Mouse (Mus musculus) megakaryocyte, embryonic 14.5 days (primary cell): Measurements from ENCODE around the gene Itgb7. TPM values are rescaled to one million over a fixed set of nuclear protein-coding genes. Genes with fewer than 3 reads are reported as not detected.

Experiments
- H3K27me3 ChIP-seq: replicated peaks from 2 replicates; pipeline ENCODE3; 2012; ENCODE audit warnings: inconsistent platforms
- H3K36me3 ChIP-seq: replicated peaks from 2 replicates; pipeline ENCODE3; 2012; ENCODE audit warnings: low read length, inconsistent platforms, mixed read lengths
- H3K4me1 ChIP-seq: 2 replicates; pipeline ENCODE4 v1.6.1; 2012; ENCODE audit warnings: inconsistent platforms
- H3K4me3 ChIP-seq: replicated peaks from 2 replicates; pipeline ENCODE3; 2012; ENCODE audit warnings: moderate library complexity, mild to moderate bottlenecking, inconsistent platforms
- H3K9me3 ChIP-seq: 2 replicates; pipeline ENCODE4 v1.6.1; 2012; ENCODE audit warnings: inconsistent platforms
- FLI1 ChIP-seq: IDR thresholded peaks from 2 replicates; pipeline ENCODE4 v1.6.1; 2012; ENCODE audit warnings: low read length, inconsistent platforms, mixed read lengths
- GATA1 ChIP-seq: IDR thresholded peaks from 3 replicates; pipeline ENCODE4 v1.6.1; 2012; ENCODE audit warnings: mixed read lengths, low read length, inconsistent platforms, borderline replicate concordance
- polyA plus RNA-seq: library from polyadenylated mRNA; stranded (reverse); fragments of >175 nt; gene quantifications from 2 replicates; pipeline ENCODE4 v1.2.3, GENCODE M21; 2012; ENCODE audit warnings: low replicate concordance; ENCODE audit not compliant: insufficient read depth

Gene Itgb7
- polyA plus RNA-seq, 1 experiment = 19.9 TPM

DNA sequence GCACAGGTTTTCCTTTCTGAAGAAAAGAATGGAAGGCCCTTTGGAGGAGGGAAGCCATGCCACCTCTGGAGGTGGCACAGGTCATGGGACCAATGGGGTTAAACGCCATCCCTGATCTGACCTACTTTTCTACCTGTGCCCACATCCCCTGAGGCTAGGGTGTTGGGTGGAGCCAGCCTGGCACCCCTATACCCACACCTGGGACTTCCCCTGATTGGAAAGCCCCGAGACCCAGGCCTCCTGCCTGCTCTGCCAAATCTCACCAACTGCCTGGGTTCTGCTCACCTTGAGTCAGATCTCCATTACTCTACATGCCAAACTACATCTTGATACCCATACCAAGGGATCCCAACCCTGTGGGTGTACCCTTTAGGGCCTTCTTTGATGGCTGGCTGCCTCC is 31.3 kb upstream of the Itgb7 start:
- H3K27me3 ChIP-seq = peaks cover 55% of the 10 kb centered on the region
- no peaks in the 10 kb centered on the region for H3K36me3 ChIP-seq
- H3K9me3 ChIP-seq = no peaks in the 10 kb centered on the region
- H3K4me1 ChIP-seq = peaks cover 28% of the 10 kb centered on the region
- H3K4me3 ChIP-seq = no peak overlapping the region
- TF ChIP-seq FLI1 = no peak
- TF ChIP-seq GATA1 = no peak

GRCm38 (mm10) chr15:102262582-102262981 is 30.8 kb upstream of the Itgb7 start:
- TF ChIP-seq GATA1 (no peak), FLI1 (no peak)
- H3K27me3 ChIP-seq = peaks cover 60% of the 10 kb centered on the region

DNA sequence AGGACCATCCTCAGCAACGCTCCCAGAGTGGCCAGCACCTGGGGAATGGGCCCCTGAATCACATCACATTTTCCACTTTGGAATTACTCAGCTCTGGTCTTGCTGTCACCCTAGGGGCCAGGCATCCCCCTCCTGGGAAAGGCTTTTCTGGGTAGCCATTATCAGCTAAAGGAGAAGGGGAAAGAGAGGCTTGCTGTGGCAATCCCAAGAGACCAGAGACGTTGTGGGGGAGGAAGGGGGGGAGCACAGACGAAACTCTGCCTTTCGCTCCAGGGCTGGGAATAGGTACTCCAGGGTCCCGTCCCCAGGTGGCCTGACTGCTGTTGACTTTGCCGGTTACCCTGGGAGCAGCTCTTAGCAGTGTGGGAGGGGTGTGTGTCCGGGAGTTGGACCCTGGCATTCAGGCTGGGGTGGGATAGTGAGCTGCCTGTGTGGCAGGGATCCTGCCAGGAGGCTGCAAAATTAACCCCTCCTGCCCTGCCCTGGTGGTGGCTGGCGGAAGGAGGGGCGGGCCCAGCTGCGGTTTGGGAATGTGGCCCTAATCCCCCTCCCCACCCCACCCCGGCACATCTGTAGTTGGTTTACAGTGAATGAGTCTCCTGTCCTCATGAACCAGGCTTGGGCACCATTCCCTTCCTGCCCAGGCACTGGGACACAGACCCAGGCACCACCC is 27.0 kb upstream of the Itgb7 start:
- Histone ChIP-seq H3K9me3 (no peaks in the 10 kb centered on the region), H3K4me3 (no peak overlapping the region), H3K27me3 (peaks cover 85% of the 10 kb centered on the region), H3K36me3 (no peaks in the 10 kb centered on the region), H3K4me1 (peaks cover 49% of the 10 kb centered on the region)
- TF ChIP-seq FLI1 (no peak), GATA1 (no peak)

More at GRCm38 (mm10) chr15:102262582-102262981, 30.8 kb upstream of the Itgb7 start:
- Histone ChIP-seq H3K9me3 (no peaks in the 10 kb centered on the region), H3K36me3 (no peaks in the 10 kb centered on the region), H3K4me3 (peak overlapping the region; percentile 59), H3K4me1 (peaks cover 32% of the 10 kb centered on the region)

DNA sequence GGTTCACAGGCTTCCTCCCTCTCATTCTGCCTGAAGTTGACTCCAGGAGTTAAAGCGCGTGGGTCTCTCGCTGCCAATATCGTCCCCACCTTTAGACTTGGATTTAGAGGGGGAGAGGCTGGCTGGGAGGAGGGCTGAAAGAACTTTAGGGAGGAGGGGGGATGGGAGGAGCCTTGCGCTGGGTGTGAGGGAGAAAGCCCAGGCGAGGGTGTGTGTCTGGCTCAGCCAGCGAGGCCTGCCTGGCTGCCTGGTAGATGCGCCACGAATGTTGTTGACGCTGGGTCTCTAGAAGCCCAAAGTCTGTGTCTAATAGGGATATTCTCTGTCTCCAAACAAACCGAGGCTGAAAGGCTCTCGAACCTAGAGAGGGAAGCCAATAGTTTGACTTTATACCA is 26.3 kb upstream of the Itgb7 start:
- TF ChIP-seq GATA1 (no peak), FLI1 (no peak)
- H3K36me3 ChIP-seq = no peaks in the 10 kb centered on the region
- H3K27me3 ChIP-seq = peaks cover 84% of the 10 kb centered on the region
- peak overlapping the region; percentile 90 for H3K4me3 ChIP-seq
- no peaks in the 10 kb centered on the region for H3K9me3 ChIP-seq
- H3K4me1 ChIP-seq = peaks cover 49% of the 10 kb centered on the region

- Histone ChIP-seq H3K36me3 (no peaks in the 10 kb centered on the region), H3K9me3 (no peaks in the 10 kb centered on the region), H3K4me1 (peaks cover 46% of the 10 kb centered on the region), H3K4me3 (peak within 1 kb of the TSS; percentile 90), H3K27me3 (peaks cover 83% of the 10 kb centered on the region)
- TF ChIP-seq FLI1 (no peak), GATA1 (no peak)
Observed at GRCm38 (mm10) chr15:102257202-102258075, 25.7 kb upstream of the Itgb7 start, which contains the start of gene Rarg. Rarg (minus strand) TSS chr15:102257517.

- Histone ChIP-seq H3K4me3 (peak overlapping the region; percentile 90), H3K27me3 (peaks cover 83% of the 10 kb centered on the region), H3K4me1 (peaks cover 39% of the 10 kb centered on the region), H3K9me3 (no peaks in the 10 kb centered on the region), H3K36me3 (no peaks in the 10 kb centered on the region)
- no peak for TF ChIP-seq FLI1
- TF ChIP-seq GATA1 = no peak
Observed at GRCm38 (mm10) chr15:102256431-102257201, 24.9 kb upstream of the Itgb7 start.

GRCm38 (mm10) chr15:102255547-102256255 is 24.0 kb upstream of the Itgb7 start:
- Histone ChIP-seq H3K27me3 (peaks cover 88% of the 10 kb centered on the region), H3K9me3 (no peaks in the 10 kb centered on the region), H3K36me3 (no peaks in the 10 kb centered on the region), H3K4me1 (peaks cover 38% of the 10 kb centered on the region), H3K4me3 (no peak overlapping the region)
- no peak for TF ChIP-seq GATA1
- TF ChIP-seq FLI1 = no peak

GRCm38 (mm10) chr15:102250521-102250920 is 18.8 kb upstream of the Itgb7 start:
- no peaks in the 10 kb centered on the region for H3K36me3 ChIP-seq
- no peak overlapping the region for H3K4me3 ChIP-seq
- H3K4me1 ChIP-seq = peaks cover 43% of the 10 kb centered on the region
- TF ChIP-seq FLI1 (no peak), GATA1 (no peak)
- peaks cover 64% of the 10 kb centered on the region for H3K27me3 ChIP-seq
- H3K9me3 ChIP-seq = no peaks in the 10 kb centered on the region

DNA sequence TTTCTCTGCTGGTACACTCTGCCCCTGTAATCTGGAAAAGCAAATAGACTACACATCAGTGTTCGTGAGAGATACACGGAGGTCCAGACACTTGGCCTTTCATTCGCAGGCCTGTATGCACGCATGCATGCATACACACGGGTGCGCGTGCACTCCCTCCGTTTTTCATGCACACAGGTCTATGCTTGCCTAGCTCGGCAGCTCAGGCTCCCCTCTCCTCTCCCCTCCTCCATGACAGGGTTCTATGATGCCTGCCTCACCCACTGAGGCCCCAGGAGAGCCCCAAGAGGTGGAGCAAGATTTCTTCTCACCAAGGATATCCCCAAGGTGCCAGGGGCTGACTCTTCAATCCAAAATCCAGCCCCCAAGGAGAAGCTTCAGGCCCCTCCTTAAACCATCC is 18.2 kb upstream of the Itgb7 start:
- peaks cover 46% of the 10 kb centered on the region for H3K4me1 ChIP-seq
- TF ChIP-seq FLI1 (no peak), GATA1 (no peak)

More for the DNA sequence above, 18.2 kb upstream of the Itgb7 start:
- no peaks in the 10 kb centered on the region for H3K9me3 ChIP-seq
- H3K27me3 ChIP-seq = peaks cover 59% of the 10 kb centered on the region
- H3K36me3 ChIP-seq = no peaks in the 10 kb centered on the region
- no peak overlapping the region for H3K4me3 ChIP-seq
